Mouse (Mus musculus) midbrain, embryonic 14.5 days (tissue): Measurements from ENCODE around the gene Immp2l. TPM values are rescaled to one million over a fixed set of nuclear protein-coding genes. Genes with fewer than 3 reads are reported as not detected.

Source experiments
- ATAC-seq: fragments of 200-750 bp; cut with Nextera tagmentation; 2 replicates; pipeline ENCODE4 v1.8.0; 2017; ENCODE audit warnings: moderate number of reproducible peaks, moderate library complexity; ENCODE audit not compliant: low FRiP score, low TSS enrichment
- DNase-seq: peaks from one replicate; pipeline ENCODE4 v3.0.0-alpha.2; 2015
- H3K27ac ChIP-seq: fragments of 300-500 bp; sonication (generic); replicated peaks from 2 replicates; pipeline ENCODE4 v1.5.1; 2014; ENCODE audit warnings: mild to moderate bottlenecking, low read depth, low read length, moderate library complexity
- H3K27me3 ChIP-seq: fragments of 300-500 bp; sonication (generic); 2 replicates; pipeline ENCODE4 v1.6.1; 2014; ENCODE audit warnings: low read length, control low read depth, mixed read lengths; ENCODE audit not compliant: control insufficient read depth, insufficient read depth
- H3K36me3 ChIP-seq: fragments of 300-500 bp; sonication (generic); 2 replicates; pipeline ENCODE4 v1.6.1; 2014; ENCODE audit warnings: low read length, control low read depth; ENCODE audit not compliant: control insufficient read depth, insufficient read depth
- H3K4me1 ChIP-seq: fragments of 300-500 bp; sonication (generic); 2 replicates; pipeline ENCODE4 v1.6.1; 2014; ENCODE audit warnings: mild to moderate bottlenecking, antibody characterized with exemption, low read length, control low read depth; ENCODE audit not compliant: control insufficient read depth, insufficient read depth
- H3K4me2 ChIP-seq: fragments of 300-500 bp; sonication (generic); 2 replicates; pipeline ENCODE4 v1.6.1; 2014; ENCODE audit warnings: mild to moderate bottlenecking, low read length, moderate library complexity
- H3K4me3 ChIP-seq: fragments of 300-500 bp; sonication (generic); replicated peaks from 2 replicates; pipeline ENCODE4 v1.5.1; 2014; ENCODE audit warnings: low read depth, low read length
- H3K9ac ChIP-seq: fragments of 300-500 bp; sonication (generic); replicated peaks from 2 replicates; pipeline ENCODE4 v1.6.1; 2014; ENCODE audit warnings: mild to moderate bottlenecking, low read length, moderate library complexity
- H3K9me3 ChIP-seq: fragments of 300-500 bp; sonication (generic); 2 replicates; pipeline ENCODE4 v1.6.1; 2016; ENCODE audit warnings: low read length, control low read depth, mixed read lengths; ENCODE audit not compliant: control insufficient read depth
- WGBS: fragments of 180-500 bp; shearing (Covaris S2); extraction: QIAGEN DNeasy Blood & Tissue Kit; methylation state at CpG from one replicate; pipeline ENCODE4 v1.1.7; 2014; 5-methylcytosine and 5-hydroxymethylcytosine counted together
- polyA plus RNA-seq: library from polyadenylated mRNA; unstranded; fragments of >200 nt; fragmentation: Nextera tagmentation; extraction: Ambion mirVana; gene quantifications from 2 replicates; pipeline ENCODE4 v1.2.1, GENCODE M21; 2014

The Immp2l gene
- polyA plus RNA-seq, 1 experiment from 2014 or later: 5.5 TPM

DNA sequence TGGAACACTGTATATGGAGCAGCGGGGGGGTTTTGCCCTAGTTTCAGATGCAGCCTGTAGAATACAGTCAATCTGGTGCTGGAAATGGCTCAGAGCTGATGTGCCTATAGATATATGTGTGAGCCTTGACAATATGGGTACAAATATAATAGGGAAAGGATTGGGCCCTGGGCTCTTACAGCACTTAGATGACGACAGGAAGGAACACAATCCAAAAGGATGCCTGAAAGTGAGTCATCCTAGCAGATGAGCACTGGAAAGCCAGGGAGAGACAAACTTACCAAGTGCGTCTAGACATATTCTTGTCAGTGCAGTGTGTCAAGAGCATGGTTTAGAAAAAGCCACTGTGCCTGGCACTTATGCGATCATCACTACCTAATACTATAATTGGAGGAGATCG lies 516.1 kb downstream of the Immp2l start:
- ATAC-seq (no peak), DNase-seq (no peak)
- Histone ChIP-seq H3K4me3 (no peak overlapping the region), H3K4me1 (no peaks in the 10 kb centered on the region), H3K9ac (no peak overlapping the region), H3K9me3 (no peaks in the 10 kb centered on the region), H3K36me3 (no peaks in the 10 kb centered on the region), H3K27me3 (no peaks in the 10 kb centered on the region), H3K27ac (no peak overlapping the region), H3K4me2 (no peak overlapping the region)
- WGBS: 81% methylated on average over 5 of the region's 5 CpGs

DNA sequence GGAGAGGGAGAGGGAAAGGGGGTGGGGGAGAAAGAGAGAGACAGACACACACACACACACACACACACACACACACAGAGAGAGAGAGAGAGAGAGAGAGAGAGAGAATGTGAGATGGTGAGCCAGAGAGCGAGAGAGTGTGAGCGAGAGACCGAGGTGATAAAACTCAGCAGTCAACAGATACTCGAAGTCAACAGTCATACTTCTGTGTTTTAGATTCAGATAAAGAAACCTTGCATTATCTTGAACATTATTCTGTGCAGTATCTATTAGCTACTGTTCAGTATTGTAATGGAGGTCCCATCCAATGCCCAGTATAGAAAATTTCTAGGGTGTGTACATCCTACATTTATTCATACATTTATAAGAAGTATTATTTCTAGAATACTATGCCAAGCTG lies 527.7 kb downstream of the Immp2l start:
- no peak overlapping the region for H3K4me3 ChIP-seq
- H3K36me3 ChIP-seq: no peaks in the 10 kb centered on the region
- H3K27ac ChIP-seq: no peak overlapping the region
- no peak for ATAC-seq
- H3K9ac ChIP-seq: no peak overlapping the region
- no peaks in the 10 kb centered on the region for H3K27me3 ChIP-seq
- 89% methylated on average over 4 of the region's 4 CpGs for WGBS
- no peaks in the 10 kb centered on the region for H3K9me3 ChIP-seq
- H3K4me1 ChIP-seq: no peaks in the 10 kb centered on the region
- H3K4me2 ChIP-seq: no peak overlapping the region
- no peak for DNase-seq

GRCm38 (mm10) chr12:41557832-41558231 lies 533.9 kb downstream of the Immp2l start:
- no peaks in the 10 kb centered on the region for H3K27me3 ChIP-seq
- no peaks in the 10 kb centered on the region for H3K36me3 ChIP-seq
- 53% methylated on average over 3 of the region's 3 CpGs for WGBS
- H3K27ac ChIP-seq: no peak overlapping the region
- no peak for ATAC-seq
- no peak overlapping the region for H3K9ac ChIP-seq
- no peak overlapping the region for H3K4me3 ChIP-seq
- no peak overlapping the region for H3K4me2 ChIP-seq
- peaks cover 15% of the 10 kb centered on the region for H3K4me1 ChIP-seq
- H3K9me3 ChIP-seq: no peaks in the 10 kb centered on the region
- DNase-seq: no peak

- 12% methylated on average over 5 of the region's 5 CpGs for WGBS
- ATAC-seq: peak; percentile 64
Measured at GRCm38 (mm10) chr12:41558956-41559735, 535.3 kb downstream of the Immp2l start.

GRCm38 (mm10) chr12:41565540-41566432 lies 541.9 kb downstream of the Immp2l start:
- ATAC-seq (peak; percentile 69), DNase-seq (peak; percentile 49)
- Histone ChIP-seq H3K27me3 (no peaks in the 10 kb centered on the region), H3K4me1 (peaks cover 7% of the 10 kb centered on the region), H3K9me3 (no peaks in the 10 kb centered on the region), H3K9ac (no peak overlapping the region), H3K4me3 (no peak overlapping the region), H3K4me2 (peak overlapping the region; percentile 44), H3K27ac (no peak overlapping the region), H3K36me3 (no peaks in the 10 kb centered on the region)
- WGBS: 12% methylated on average over 18 of the region's 18 CpGs

More at GRCm38 (mm10) chr12:41558956-41559735, 535.3 kb downstream of the Immp2l start:
- H3K9me3 ChIP-seq: no peaks in the 10 kb centered on the region
- H3K4me2 ChIP-seq: no peak overlapping the region
- H3K27me3 ChIP-seq: no peaks in the 10 kb centered on the region
- no peak overlapping the region for H3K9ac ChIP-seq
- H3K27ac ChIP-seq: no peak overlapping the region
- no peak overlapping the region for H3K4me3 ChIP-seq
- no peaks in the 10 kb centered on the region for H3K36me3 ChIP-seq
- peak; percentile 51 for DNase-seq
- H3K4me1 ChIP-seq: peaks cover 15% of the 10 kb centered on the region

- ATAC-seq (no peak), DNase-seq (no peak)
- Histone ChIP-seq H3K36me3 (no peaks in the 10 kb centered on the region), H3K27ac (no peak overlapping the region), H3K9me3 (no peaks in the 10 kb centered on the region), H3K27me3 (no peaks in the 10 kb centered on the region), H3K4me1 (peaks cover 7% of the 10 kb centered on the region), H3K4me2 (peak overlapping the region; percentile 44), H3K4me3 (no peak overlapping the region), H3K9ac (no peak overlapping the region)
- 38% methylated on average over 1 of the region's 1 CpGs for WGBS
Measured at GRCm38 (mm10) chr12:41566433-41566794, 542.5 kb downstream of the Immp2l start.

- H3K9ac ChIP-seq: no peak overlapping the region
- no peak for DNase-seq
- H3K4me1 ChIP-seq: no peaks in the 10 kb centered on the region
- H3K4me2 ChIP-seq: no peak overlapping the region
- H3K4me3 ChIP-seq: no peak overlapping the region
- 49% methylated on average over 3 of the region's 3 CpGs for WGBS
- no peaks in the 10 kb centered on the region for H3K36me3 ChIP-seq
- no peak for ATAC-seq
- H3K9me3 ChIP-seq: no peaks in the 10 kb centered on the region
- H3K27ac ChIP-seq: no peak overlapping the region
- H3K27me3 ChIP-seq: no peaks in the 10 kb centered on the region
Measured at GRCm38 (mm10) chr12:41573754-41574153, 549.9 kb downstream of the Immp2l start.

DNA sequence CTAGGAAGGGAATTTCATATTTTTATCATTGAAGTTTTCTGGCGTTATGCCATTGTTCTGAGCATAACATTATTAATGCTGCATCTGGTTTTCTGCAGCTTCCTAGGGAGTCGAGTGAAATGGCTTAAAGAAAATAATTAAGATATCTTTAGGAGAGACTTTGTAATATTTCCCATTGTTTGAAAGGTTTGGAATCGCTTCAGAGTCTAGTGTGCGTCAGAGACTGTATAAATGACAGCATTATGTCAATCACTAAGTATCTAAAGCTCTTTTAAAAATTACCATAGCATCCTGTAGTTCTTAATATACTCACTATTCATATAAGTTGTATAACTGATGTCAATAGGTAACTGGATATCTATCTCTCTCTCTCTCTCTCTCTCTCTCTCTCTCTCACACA lies 551.3 kb downstream of the Immp2l start:
- H3K36me3 ChIP-seq: no peaks in the 10 kb centered on the region
- 66% methylated on average over 4 of the region's 4 CpGs for WGBS
- H3K4me1 ChIP-seq: no peaks in the 10 kb centered on the region
- H3K4me2 ChIP-seq: no peak overlapping the region
- H3K27ac ChIP-seq: no peak overlapping the region
- H3K9ac ChIP-seq: no peak overlapping the region
- no peak overlapping the region for H3K4me3 ChIP-seq
- H3K9me3 ChIP-seq: no peaks in the 10 kb centered on the region
- DNase-seq (no peak), ATAC-seq (no peak)
- H3K27me3 ChIP-seq: no peaks in the 10 kb centered on the region
